Comparison of ENCODE assay signal across 34 mouse cellular contexts in the genomic region with DNA sequence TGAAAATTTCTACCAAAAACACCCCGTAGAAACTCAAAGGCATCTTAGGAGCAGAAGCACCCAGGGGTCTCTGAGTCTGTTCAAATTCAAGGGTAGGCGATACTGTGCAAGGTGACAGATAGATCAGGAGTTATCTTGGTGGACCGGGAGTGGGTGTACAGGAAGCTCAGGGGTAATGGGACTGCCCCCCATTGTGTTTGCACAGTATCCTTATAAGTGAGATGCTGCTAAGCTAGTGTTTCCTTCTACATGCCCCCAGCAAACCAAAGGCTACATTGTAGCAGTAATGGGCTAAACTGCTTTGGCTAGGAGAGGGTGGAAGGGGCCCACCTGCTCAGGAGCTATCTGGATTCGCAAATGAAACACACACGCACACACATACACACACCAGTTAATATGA. TPM values are rescaled to one million over a fixed set of nuclear protein-coding genes. Genes with fewer than 3 reads are reported as not detected.
"Had no signal": no experiment of that assay in that cellular context is flagged by ENCODE, and none has a peak within 500 bp of the region (broad histone marks: within the 10 kb centered on the region; RNA-seq: fewer than 3 reads in every experiment).

No protein-coding gene starts in this region.

- H3K4me3 ChIP-seq: heart, embryonic 10.5 days; heart, embryonic 12.5 days; heart, embryonic 13.5 days; heart, embryonic 15.5 days; hindbrain, embryonic 10.5 days; hindbrain, embryonic 12.5 days; hindbrain, embryonic 13.5 days; hindbrain, embryonic 15.5 days; intestine, embryonic 15.5 days; kidney, embryonic 15.5 days; layer of hippocampus, adult 2 months had no signal

- H3K36me3 ChIP-seq: heart, embryonic 10.5 days; heart, embryonic 12.5 days; heart, embryonic 13.5 days; heart, embryonic 15.5 days; hindbrain, embryonic 10.5 days; hindbrain, embryonic 12.5 days; hindbrain, embryonic 13.5 days; hindbrain, embryonic 15.5 days; intestine, embryonic 15.5 days; kidney, embryonic 15.5 days had no signal

- DNase-seq: heart, postnatal 10 days; heart, postnatal 14 days; heart, postnatal 36 days; heart, postnatal 4 days; kidney, adult 11 months; kidney, adult 18-20 months; kidney, adult 2 months; kidney, adult 8-10 months; kidney, adult 9 months; kidney, postnatal 10 days; kidney, postnatal 14 days; kidney, postnatal 25 days; kidney, postnatal 36 days; kidney, postnatal 4 days; layer of hippocampus, adult 9-11 months had no signal

- H3K27me3 ChIP-seq: heart, embryonic 12.5 days; hindbrain, embryonic 12.5 days; hindbrain, embryonic 15.5 days had no signal

- H3K9me3 ChIP-seq: heart, embryonic 10.5 days; heart, embryonic 12.5 days; heart, embryonic 13.5 days; heart, embryonic 15.5 days; hindbrain, embryonic 10.5 days; hindbrain, embryonic 12.5 days; hindbrain, embryonic 13.5 days; hindbrain, embryonic 15.5 days; intestine, embryonic 15.5 days; kidney, embryonic 15.5 days had no signal

- H3K9ac ChIP-seq: heart, embryonic 12.5 days; heart, embryonic 13.5 days; heart, embryonic 15.5 days; hindbrain, embryonic 12.5 days; hindbrain, embryonic 13.5 days; hindbrain, embryonic 14.5 days; hindbrain, embryonic 15.5 days; intestine, embryonic 15.5 days; kidney, embryonic 15.5 days had no signal

- H3K27ac ChIP-seq: heart, embryonic 10.5 days; heart, embryonic 13.5 days; heart, embryonic 15.5 days; hindbrain, embryonic 10.5 days; hindbrain, embryonic 12.5 days; hindbrain, embryonic 13.5 days; hindbrain, embryonic 14.5 days; hindbrain, embryonic 15.5 days; hindbrain, postnatal 0 days; intestine, embryonic 15.5 days; kidney, embryonic 15.5 days; kidney, postnatal 0 days; layer of hippocampus, adult 2 months had no signal

RNA-seq across cellular contexts. Expression of gene Foxl1, which starts 33.7 kb away (rescaled TPM):
- total RNA-seq: hematopoietic stem cell, adult 5-6 weeks; layer of hippocampus, adult 18-20 months; layer of hippocampus, postnatal 14 days; layer of hippocampus, postnatal 25 days had no signal
- polyA plus RNA-seq: inflammation-experienced regulatory T-cells, adult 6 months had no signal

RNA-seq across cellular contexts. Expression of gene Foxc2, which starts 45.5 kb away (rescaled TPM):
- total RNA-seq: hematopoietic stem cell, adult 5-6 weeks had no signal
- polyA plus RNA-seq: inflammation-experienced regulatory T-cells, adult 6 months had no signal
